Mouse (Mus musculus) E14TG2a.4 (cell line): ENCODE results near the gene Eml5.

Experiments
- CTCF ChIP-seq: conservative IDR thresholded peaks from 2 replicates; pipeline ENCODE4 v1.5.1; 2014; ENCODE audit warnings: low read length
- NANOG ChIP-seq: IDR thresholded peaks from 2 replicates; pipeline ENCODE4 v1.6.1; 2014; ENCODE audit warnings: borderline replicate concordance, low read length, mixed read lengths
- POU5F1 ChIP-seq: IDR thresholded peaks from 2 replicates; pipeline ENCODE4 v1.6.1; 2014; ENCODE audit warnings: low read length, borderline replicate concordance

GRCm38 (mm10) chr12:98931174-98931573, 29.9 kb upstream of the Eml5 start:
- no peak for TF ChIP-seq CTCF
- TF ChIP-seq POU5F1: no peak
- TF ChIP-seq NANOG: no peak
